Comparison of ENCODE assay signal across 8 mouse cellular contexts in genomic region chr10:121473723-121474215, GRCm38 (mm10). TPM values are rescaled to one million over a fixed set of nuclear protein-coding genes. Genes with fewer than 3 reads are reported as not detected.
DNase-seq lines count a peak whose midpoint lies in the region; ATAC-seq lines count a peak whose summit lies in the region.

No protein-coding gene starts in this region.

- peaks cover 26% of the 10 kb centered on the region for H3K27me3 ChIP-seq in midbrain, embryonic 12.5 days
- peaks cover 19% of the 10 kb centered on the region; the same call in 1 of the 2 replicates for H3K27me3 ChIP-seq in midbrain, embryonic 14.5 days (ENCODE audit: control insufficient read depth, insufficient read depth, low read length)
- H3K27me3 ChIP-seq in heart, embryonic 12.5 days (replicated peaks), result no peaks in the 10 kb centered on the region
- H3K27me3 ChIP-seq in liver, embryonic 13.5 days, result peaks cover 11% of the 10 kb centered on the region; the same call in 1 of the 2 replicates
- no peaks in the 10 kb centered on the region for H3K27me3 ChIP-seq in neural tube, embryonic 15.5 days (replicated peaks)

- no peak overlapping the region for H3K27ac ChIP-seq in midbrain, embryonic 12.5 days (replicated peaks)
- H3K27ac ChIP-seq in midbrain, embryonic 14.5 days (replicated peaks; ENCODE audit: low read depth, low read length), result no peak overlapping the region
- H3K27ac ChIP-seq in heart, embryonic 12.5 days (ENCODE audit: poor library complexity, severe bottlenecking), result 0 out of 2 replicates have a peak overlapping the region, but pooled peaks have one; percentile 12
- H3K27ac ChIP-seq in liver, embryonic 13.5 days, result peak overlapping the region; percentile 45; the same call in 1 of the 2 replicates
- H3K27ac ChIP-seq in neural tube, embryonic 15.5 days (replicated peaks), result no peak overlapping the region

- no peak overlapping the region for H3K4me3 ChIP-seq in midbrain, embryonic 12.5 days
- H3K4me3 ChIP-seq in midbrain, embryonic 14.5 days (replicated peaks; ENCODE audit: low read depth, low read length), result no peak overlapping the region
- peak overlapping the region; percentile 76 for H3K4me3 ChIP-seq in heart, embryonic 12.5 days
- peak overlapping the region; percentile 80 for H3K4me3 ChIP-seq in liver, embryonic 13.5 days (replicated peaks)
- peak overlapping the region; percentile 67; the same call in 1 of the 2 replicates for H3K4me3 ChIP-seq in neural tube, embryonic 15.5 days (replicated peaks)

- no peak overlapping the region for H3K9ac ChIP-seq in midbrain, embryonic 12.5 days (replicated peaks)
- no peak overlapping the region for H3K9ac ChIP-seq in midbrain, embryonic 14.5 days (replicated peaks; ENCODE audit: low read length)
- peak overlapping the region; percentile 90 for H3K9ac ChIP-seq in heart, embryonic 12.5 days
- peak overlapping the region; percentile 87; the same call in 1 of the 2 replicates for H3K9ac ChIP-seq in liver, embryonic 13.5 days
- H3K9ac ChIP-seq in neural tube, embryonic 15.5 days (replicated peaks), result no peak overlapping the region

- peak overlapping the region; percentile 95; the same call in 1 of the 2 replicates for H3K4me2 ChIP-seq in midbrain, embryonic 12.5 days (replicated peaks)
- H3K4me2 ChIP-seq in midbrain, embryonic 14.5 days (ENCODE audit: low read length), result no peak overlapping the region; the same call in 1 of the 2 replicates
- peak overlapping the region; percentile 77 for H3K4me2 ChIP-seq in heart, embryonic 12.5 days
- H3K4me2 ChIP-seq in liver, embryonic 13.5 days, result peak overlapping the region; percentile 100
- peak overlapping the region; percentile 96 for H3K4me2 ChIP-seq in neural tube, embryonic 15.5 days

- no peaks in the 10 kb centered on the region for H3K9me3 ChIP-seq in midbrain, embryonic 12.5 days
- H3K9me3 ChIP-seq in midbrain, embryonic 14.5 days (ENCODE audit: control insufficient read depth, low read length), result no peaks in the 10 kb centered on the region
- H3K9me3 ChIP-seq in heart, embryonic 12.5 days (replicated peaks), result no peaks in the 10 kb centered on the region
- no peaks in the 10 kb centered on the region for H3K9me3 ChIP-seq in liver, embryonic 13.5 days (replicated peaks)
- H3K9me3 ChIP-seq in neural tube, embryonic 15.5 days (replicated peaks), result no peaks in the 10 kb centered on the region

- H3K36me3 ChIP-seq in midbrain, embryonic 12.5 days, result no peaks in the 10 kb centered on the region
- H3K36me3 ChIP-seq in midbrain, embryonic 14.5 days (ENCODE audit: control insufficient read depth, insufficient read depth, low read length), result no peaks in the 10 kb centered on the region
- no peaks in the 10 kb centered on the region for H3K36me3 ChIP-seq in heart, embryonic 12.5 days
- H3K36me3 ChIP-seq in liver, embryonic 13.5 days, result no peaks in the 10 kb centered on the region
- H3K36me3 ChIP-seq in neural tube, embryonic 15.5 days, result no peaks in the 10 kb centered on the region

- 69% methylated on average over 12 of the region's 12 CpGs for WGBS in midbrain, embryonic 12.5 days
- WGBS in midbrain, embryonic 14.5 days, result 74% methylated on average over 12 of the region's 12 CpGs
- 21% methylated on average over 12 of the region's 12 CpGs for WGBS in heart, embryonic 12.5 days
- WGBS in liver, embryonic 13.5 days (ENCODE audit: insufficient replicate concordance), result 5% methylated on average over 12 of the region's 12 CpGs
- WGBS in neural tube, embryonic 15.5 days, result 68% methylated on average over 12 of the region's 12 CpGs

- H3K4me1 ChIP-seq in midbrain, embryonic 12.5 days, result peaks cover 30% of the 10 kb centered on the region
- peaks cover 6% of the 10 kb centered on the region; the same call in 1 of the 2 replicates for H3K4me1 ChIP-seq in midbrain, embryonic 14.5 days (ENCODE audit: control insufficient read depth, insufficient read depth, low read length)
- peaks cover 54% of the 10 kb centered on the region for H3K4me1 ChIP-seq in heart, embryonic 12.5 days (replicated peaks)
- peaks cover 86% of the 10 kb centered on the region for H3K4me1 ChIP-seq in liver, embryonic 13.5 days (replicated peaks)
- peaks cover 43% of the 10 kb centered on the region for H3K4me1 ChIP-seq in neural tube, embryonic 15.5 days

- no peak for DNase-seq in midbrain, embryonic 14.5 days
- no peak for DNase-seq in liver, embryonic 13.5 days
- DNase-seq in cerebellum, adult 11 months, result no peak
- no peak for DNase-seq in gastrocnemius, postnatal 10 days
- no peak for DNase-seq in ovary, postnatal 36 days (ENCODE audit: low spot score)

- ATAC-seq in midbrain, embryonic 12.5 days (ENCODE audit: low FRiP score, low read depth), result no peak
- no peak for ATAC-seq in midbrain, embryonic 14.5 days (ENCODE audit: low FRiP score, low TSS enrichment)
- ATAC-seq in heart, embryonic 12.5 days (ENCODE audit: insufficient number of reproducible peaks, low FRiP score), result no peak
- no peak for ATAC-seq in liver, embryonic 13.5 days (ENCODE audit: low read depth)
- no peak for ATAC-seq in neural tube, embryonic 15.5 days (ENCODE audit: low FRiP score)

RNA-seq across cellular contexts. Expression of gene Rassf3, which starts 2.4 kb away (rescaled TPM):
- 6.7 and 7.8 TPM in 2 replicates for polyA plus RNA-seq in midbrain, embryonic 12.5 days (2016; fragmentation: Nextera tagmentation; extraction: Ambion mirVana)
- polyA plus RNA-seq in midbrain, embryonic 14.5 days (2014; fragmentation: Nextera tagmentation; extraction: Ambion mirVana), result 2.4 and 4.5 TPM in 2 replicates
- 27.0 and 28.1 TPM in 2 replicates for polyA plus RNA-seq in heart, embryonic 12.5 days (2016; fragmentation: Nextera tagmentation; extraction: Ambion mirVana)
- 7.4 and 9.5 TPM in 2 replicates for polyA plus RNA-seq in liver, embryonic 13.5 days (2015; fragmentation: Nextera tagmentation; extraction: Ambion mirVana)
- polyA plus RNA-seq in neural tube, embryonic 15.5 days (2015; fragmentation: Nextera tagmentation; extraction: Ambion mirVana), result 6.7 and 7.1 TPM in 2 replicates
- total RNA-seq in gastrocnemius, postnatal 10 days (2021), result 10 to 100 TPM; 53.4 to 54.4 TPM

Comparison
In these comparisons a context has a peak if more than half of its experiments do, and no peak if none do; other contexts are left out.
1. H3K27ac ChIP-seq: peak in heart, embryonic 12.5 days (single experiment) and liver, embryonic 13.5 days (single experiment); none in midbrain, embryonic 12.5 days (single experiment), midbrain, embryonic 14.5 days (single experiment) and neural tube, embryonic 15.5 days (single experiment).
2. H3K4me3 ChIP-seq: peak in heart, embryonic 12.5 days (single experiment), liver, embryonic 13.5 days (single experiment) and neural tube, embryonic 15.5 days (single experiment); none in midbrain, embryonic 12.5 days (single experiment) and midbrain, embryonic 14.5 days (single experiment).
3. H3K9ac ChIP-seq: peak in heart, embryonic 12.5 days (single experiment) and liver, embryonic 13.5 days (single experiment); none in midbrain, embryonic 12.5 days (single experiment), midbrain, embryonic 14.5 days (single experiment) and neural tube, embryonic 15.5 days (single experiment).